Mouse (Mus musculus) myocyte (in vitro differentiated cells): ENCODE measurements around the gene Wbp11.

Source experiments
- CEBPB ChIP-seq: IDR thresholded peaks from 2 replicates; pipeline ENCODE4 v1.6.1; 2011; ENCODE audit warnings: mild to moderate bottlenecking, moderate library complexity; ENCODE audit not compliant: poor library complexity, insufficient read depth, severe bottlenecking
- E2F4 ChIP-seq: IDR thresholded peaks from one replicate; pipeline ENCODE4 v1.6.1; 2011; ENCODE audit warnings: mild to moderate bottlenecking, control low read depth, moderate library complexity; ENCODE audit not compliant: insufficient read depth
- MAX ChIP-seq: IDR thresholded peaks from one replicate; pipeline ENCODE4 v1.6.1; 2011; ENCODE audit warnings: low read depth, mild to moderate bottlenecking, control low read depth
- MYOG ChIP-seq, 3 experiments: IDR thresholded peaks; one replicate each; pipeline ENCODE4 v1.6.1; 2011; ENCODE audit warnings: control low read depth in 2 of 3, low read depth in 2 of 3, mild to moderate bottlenecking in 2 of 3; ENCODE audit not compliant: insufficient read length in 2 of 3, control insufficient read depth in 1 of 3, insufficient read depth in 1 of 3
- POLR2A ChIP-seq: IDR thresholded peaks from one replicate; pipeline ENCODE4 v1.6.1; 2011; ENCODE audit warnings: low read depth, mild to moderate bottlenecking, control low read depth, moderate library complexity; ENCODE audit not compliant: insufficient read length
- POLR2AphosphoS2 ChIP-seq: IDR thresholded peaks from one replicate; pipeline ENCODE4 v1.6.1; 2011; ENCODE audit warnings: low read depth, control low read depth; ENCODE audit not compliant: insufficient read length
- SRF ChIP-seq: IDR thresholded peaks from one replicate; pipeline ENCODE4 v1.6.1; 2011; ENCODE audit warnings: low read depth; ENCODE audit not compliant: control insufficient read depth, insufficient read length
- TCF12 ChIP-seq: IDR thresholded peaks from one replicate; pipeline ENCODE4 v1.6.1; 2011; ENCODE audit warnings: mild to moderate bottlenecking, control low read depth; ENCODE audit not compliant: poor library complexity, insufficient read depth, severe bottlenecking
- TCF3 ChIP-seq: IDR thresholded peaks from one replicate; pipeline ENCODE4 v1.6.1; 2011; ENCODE audit warnings: low read depth, control low read depth; ENCODE audit not compliant: insufficient read length
- USF1 ChIP-seq: IDR thresholded peaks from one replicate; pipeline ENCODE4 v1.6.1; 2011; ENCODE audit warnings: low read depth, mild to moderate bottlenecking, control low read depth, moderate library complexity

DNA sequence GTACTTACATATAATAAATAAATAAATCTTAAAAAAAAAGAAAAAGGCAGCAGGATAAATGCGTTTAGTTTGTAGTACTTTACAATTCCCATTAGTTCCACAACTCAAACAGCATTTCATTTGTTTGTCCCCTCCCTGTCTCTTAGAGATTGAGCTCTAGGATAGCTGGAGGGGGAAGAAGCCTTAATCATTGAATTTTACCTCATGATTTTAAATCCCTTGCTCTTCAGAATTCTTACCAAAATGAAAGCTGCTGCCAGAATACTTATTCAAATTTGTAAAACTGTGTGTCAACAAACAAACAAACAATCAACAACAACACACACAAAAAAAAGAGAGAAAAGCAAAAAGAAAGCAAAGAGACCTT lies 22.6 kb downstream of the Wbp11 start:
- TF ChIP-seq POLR2A, result no peak
- TF ChIP-seq TCF3, result no peak
- no peak for TF ChIP-seq USF1
- no peak for TF ChIP-seq MAX
- TF ChIP-seq MYOG (IDR thresholded peaks at IDR 0.05; ENCODE audit: control insufficient read depth in 1 of 3, insufficient read depth in 1 of 3, insufficient read length in 2 of 3, low read depth in 2 of 3), result no peak
- TF ChIP-seq TCF12, result no peak
- TF ChIP-seq E2F4, result no peak
- TF ChIP-seq CEBPB, result no peak
- TF ChIP-seq SRF, result no peak
- no peak for TF ChIP-seq POLR2AphosphoS2
